Mouse (Mus musculus) hindbrain, embryonic 13.5 days (tissue): ENCODE measurements around the gene Rnf19b. TPM values are rescaled to one million over a fixed set of nuclear protein-coding genes. Genes with fewer than 3 reads are reported as not detected.

Experiments used
- ATAC-seq: fragments of 200-750 bp; cut with Nextera tagmentation; 2 replicates; pipeline ENCODE4 v1.8.0; 2017; ENCODE audit warnings: moderate TSS enrichment; ENCODE audit not compliant: low FRiP score
- H3K27ac ChIP-seq: fragments of 300-500 bp; sonication (generic); 2 replicates; pipeline ENCODE4 v1.5.1; 2015; ENCODE audit warnings: inconsistent platforms, mild to moderate bottlenecking, moderate library complexity
- H3K27me3 ChIP-seq: fragments of 300-500 bp; sonication (generic); 2 replicates; pipeline ENCODE4 v1.6.1; 2015; ENCODE audit warnings: mild to moderate bottlenecking, inconsistent platforms
- H3K36me3 ChIP-seq: fragments of 300-500 bp; sonication (generic); 2 replicates; pipeline ENCODE4 v1.6.1; 2015; ENCODE audit warnings: mild to moderate bottlenecking, inconsistent platforms
- H3K4me1 ChIP-seq: fragments of 300-500 bp; sonication (generic); replicated peaks from 2 replicates; pipeline ENCODE4 v1.6.1; 2015; ENCODE audit warnings: inconsistent platforms
- H3K4me2 ChIP-seq: fragments of 300-500 bp; sonication (generic); 2 replicates; pipeline ENCODE4 v1.6.1; 2015; ENCODE audit warnings: inconsistent platforms, mild to moderate bottlenecking, moderate library complexity
- H3K4me3 ChIP-seq: fragments of 300-500 bp; sonication (generic); 2 replicates; pipeline ENCODE4 v1.5.1; 2015; ENCODE audit warnings: mild to moderate bottlenecking, inconsistent platforms
- H3K9ac ChIP-seq: fragments of 300-500 bp; sonication (generic); 2 replicates; pipeline ENCODE4 v1.6.1; 2015; ENCODE audit warnings: mild to moderate bottlenecking, inconsistent platforms
- H3K9me3 ChIP-seq: fragments of 300-500 bp; sonication (generic); 2 replicates; pipeline ENCODE4 v1.6.1; 2016; ENCODE audit warnings: inconsistent platforms
- WGBS: fragments of 180-500 bp; shearing (Covaris S2); methylation state at CpG from one replicate; pipeline ENCODE4 v1.1.7; 2015; 5-methylcytosine and 5-hydroxymethylcytosine counted together
- polyA plus RNA-seq: library from polyadenylated mRNA; unstranded; fragments of >200 nt; fragmentation: Nextera tagmentation; extraction: Ambion mirVana; gene quantifications from 2 replicates; pipeline ENCODE4 v1.2.1, GENCODE M21; 2015

Rnf19b gene
- polyA plus RNA-seq, 1 experiment from 2014 or later: 25.3 TPM

- Histone ChIP-seq H3K27me3 (peaks cover 44% of the 10 kb centered on the region), H3K4me2 (peak overlapping the region; percentile 77), H3K27ac (peak overlapping the region; percentile 99), H3K4me1 (peaks cover 21% of the 10 kb centered on the region), H3K9ac (peak overlapping the region; percentile 74), H3K36me3 (no peaks in the 10 kb centered on the region), H3K9me3 (no peaks in the 10 kb centered on the region), H3K4me3 (peak overlapping the region; percentile 48)
- 17% methylated on average over 15 of the region's 15 CpGs for WGBS
- ATAC-seq: no peak
Measured at GRCm38 (mm10) chr4:129047721-129048421, 10.2 kb upstream of the Rnf19b start.

DNA sequence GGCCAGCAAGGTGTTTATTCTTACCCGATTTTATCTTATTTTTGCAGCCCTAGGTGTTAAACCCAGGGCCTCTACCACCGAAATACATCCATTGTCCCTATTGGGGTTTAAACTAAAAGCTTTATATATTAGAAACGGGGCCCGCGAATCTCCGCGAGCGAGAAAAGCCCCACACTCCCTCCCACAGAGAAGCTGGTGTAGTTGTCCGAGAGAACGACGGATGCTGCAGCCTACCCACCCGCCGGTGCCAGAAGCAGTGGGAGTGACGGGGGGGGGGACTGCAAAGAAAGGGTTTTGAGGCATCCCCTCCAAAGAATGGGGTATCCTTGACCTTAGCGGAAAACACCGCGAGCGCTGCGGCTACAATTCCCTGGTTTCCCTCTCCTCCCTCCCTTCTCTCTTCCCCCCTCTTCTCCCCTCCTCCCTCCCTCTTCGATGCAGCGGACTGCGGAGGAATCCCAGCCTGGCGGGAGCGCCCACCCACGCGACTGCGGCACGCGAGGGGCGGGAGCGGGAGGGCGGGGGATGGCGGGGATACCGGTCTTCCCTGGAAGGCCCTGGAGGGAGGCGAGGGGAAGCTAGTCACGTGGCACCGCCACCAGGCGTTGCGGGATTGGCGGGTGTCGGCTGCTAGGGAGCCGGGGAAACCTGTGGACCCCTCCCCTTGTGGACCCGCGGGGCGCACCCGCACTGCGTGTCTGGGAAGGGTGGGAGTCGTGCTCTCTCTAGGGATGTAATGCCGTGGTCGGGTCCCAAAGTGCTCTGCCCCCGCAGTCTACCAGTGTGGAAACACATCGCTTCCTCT is 9.4 kb upstream of the Rnf19b start:
- Histone ChIP-seq H3K4me1 (peaks cover 21% of the 10 kb centered on the region), H3K9me3 (no peaks in the 10 kb centered on the region), H3K9ac (peak overlapping the region; percentile 74), H3K4me2 (peak overlapping the region; percentile 77), H3K27me3 (peaks cover 45% of the 10 kb centered on the region), H3K27ac (peak overlapping the region; percentile 99), H3K36me3 (no peaks in the 10 kb centered on the region), H3K4me3 (peak overlapping the region; percentile 48)
- 0% methylated on average over 47 of the region's 52 CpGs for WGBS
- peak; percentile 95 for ATAC-seq

DNA sequence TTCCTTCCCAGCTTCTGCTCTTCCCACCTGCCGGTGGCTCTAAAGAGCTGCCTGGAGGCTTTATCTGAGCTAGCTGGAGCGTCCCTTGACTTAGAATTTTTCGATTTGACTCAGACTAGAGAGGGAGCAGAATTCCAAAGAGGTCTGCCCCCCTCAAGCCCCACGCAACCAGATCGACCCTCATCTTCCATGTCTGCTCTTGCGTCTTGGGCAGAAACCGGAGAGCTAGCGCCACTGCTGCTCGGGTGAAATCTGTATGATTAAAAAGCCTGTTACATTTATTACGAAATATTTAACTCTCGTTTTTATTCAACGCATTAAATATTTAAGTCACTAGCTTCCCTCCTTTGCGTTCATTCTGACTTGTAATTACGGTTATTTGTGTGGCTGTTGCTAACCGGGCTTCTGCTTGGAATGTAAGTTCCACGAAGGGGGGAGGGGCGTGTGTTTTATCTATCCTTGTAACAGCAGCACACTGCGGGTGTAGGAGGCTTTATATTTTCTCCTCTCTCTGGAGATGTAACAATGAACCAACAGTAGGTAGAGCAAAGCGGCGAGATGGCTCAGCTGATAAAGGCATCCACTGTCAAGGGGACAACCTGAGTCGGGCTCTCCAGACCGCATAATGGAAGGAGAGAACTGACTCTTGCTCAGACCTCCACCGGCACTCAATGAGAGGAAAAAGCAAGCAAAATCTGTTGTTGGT is 8.6 kb upstream of the Rnf19b start:
- Histone ChIP-seq H3K9me3 (no peaks in the 10 kb centered on the region), H3K27ac (peak overlapping the region; percentile 99), H3K36me3 (no peaks in the 10 kb centered on the region), H3K4me2 (peak overlapping the region; percentile 77), H3K9ac (peak overlapping the region; percentile 74), H3K4me1 (peaks cover 21% of the 10 kb centered on the region), H3K27me3 (peaks cover 44% of the 10 kb centered on the region), H3K4me3 (peak overlapping the region; percentile 48)
- 5% methylated on average over 23 of the region's 23 CpGs for WGBS
- peak; percentile 62 for ATAC-seq

- no peaks in the 10 kb centered on the region for H3K36me3 ChIP-seq
- H3K4me2 ChIP-seq: no peak overlapping the region
- no peak overlapping the region for H3K4me3 ChIP-seq
- peaks cover 21% of the 10 kb centered on the region for H3K4me1 ChIP-seq
- no peaks in the 10 kb centered on the region for H3K9me3 ChIP-seq
- ATAC-seq: no peak
- 75% methylated on average over 4 of the region's 4 CpGs for WGBS
- no peak overlapping the region for H3K9ac ChIP-seq
- peaks cover 38% of the 10 kb centered on the region for H3K27me3 ChIP-seq
- H3K27ac ChIP-seq: peak overlapping the region; percentile 99
Measured at GRCm38 (mm10) chr4:129050365-129050764, 7.7 kb upstream of the Rnf19b start.

- Histone ChIP-seq H3K27me3 (peaks cover 36% of the 10 kb centered on the region), H3K9ac (no peak overlapping the region), H3K4me3 (no peak overlapping the region), H3K4me1 (peaks cover 21% of the 10 kb centered on the region), H3K36me3 (no peaks in the 10 kb centered on the region), H3K27ac (peak overlapping the region; percentile 99; the same call in 1 of the 2 replicates), H3K4me2 (no peak overlapping the region), H3K9me3 (no peaks in the 10 kb centered on the region)
- 81% methylated on average over 6 of the region's 6 CpGs for WGBS
- ATAC-seq: no peak
Measured at GRCm38 (mm10) chr4:129050901-129051417, 7.1 kb upstream of the Rnf19b start.

DNA sequence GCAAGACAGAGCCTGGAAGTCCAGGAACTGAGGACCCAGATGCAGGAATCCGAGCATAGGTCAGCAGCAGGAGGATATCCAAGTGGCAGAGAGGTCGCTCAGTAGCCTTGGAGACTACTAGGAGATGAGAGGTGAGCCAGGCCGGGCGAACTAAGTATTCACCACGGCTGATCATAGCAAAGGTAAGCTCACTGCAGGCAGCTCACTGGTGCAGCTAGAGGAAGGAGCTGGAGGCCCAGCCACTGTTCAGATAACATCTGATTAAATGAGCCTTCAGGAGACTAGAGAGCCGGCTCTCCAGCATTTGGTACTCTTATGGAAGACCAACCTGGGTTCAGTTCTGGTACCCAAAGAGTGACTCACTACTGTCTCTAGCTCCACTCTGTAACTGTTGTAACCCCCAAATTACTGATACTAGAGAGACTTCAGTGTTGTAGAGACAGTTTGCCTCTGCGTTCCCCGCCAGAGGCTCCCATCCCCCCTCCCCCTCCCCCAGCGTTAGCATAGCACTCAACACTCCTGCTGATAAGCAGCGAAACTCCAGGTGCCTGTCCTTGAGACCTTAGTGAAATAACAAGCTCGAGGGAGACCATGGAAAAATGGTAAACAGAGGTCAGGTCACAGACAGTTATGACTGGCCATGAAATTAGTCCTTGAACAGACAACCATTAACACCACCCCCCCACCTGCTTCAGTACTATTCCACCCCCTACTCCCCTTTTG is 6.4 kb upstream of the Rnf19b start:
- no peak overlapping the region for H3K4me2 ChIP-seq
- H3K27me3 ChIP-seq: peaks cover 30% of the 10 kb centered on the region
- no peak for ATAC-seq
- H3K4me1 ChIP-seq: peaks cover 21% of the 10 kb centered on the region
- H3K9ac ChIP-seq: no peak overlapping the region
- no peak overlapping the region for H3K27ac ChIP-seq
- H3K9me3 ChIP-seq: no peaks in the 10 kb centered on the region
- H3K36me3 ChIP-seq: no peaks in the 10 kb centered on the region
- WGBS: 38% methylated on average over 11 of the region's 11 CpGs
- no peak overlapping the region for H3K4me3 ChIP-seq

DNA sequence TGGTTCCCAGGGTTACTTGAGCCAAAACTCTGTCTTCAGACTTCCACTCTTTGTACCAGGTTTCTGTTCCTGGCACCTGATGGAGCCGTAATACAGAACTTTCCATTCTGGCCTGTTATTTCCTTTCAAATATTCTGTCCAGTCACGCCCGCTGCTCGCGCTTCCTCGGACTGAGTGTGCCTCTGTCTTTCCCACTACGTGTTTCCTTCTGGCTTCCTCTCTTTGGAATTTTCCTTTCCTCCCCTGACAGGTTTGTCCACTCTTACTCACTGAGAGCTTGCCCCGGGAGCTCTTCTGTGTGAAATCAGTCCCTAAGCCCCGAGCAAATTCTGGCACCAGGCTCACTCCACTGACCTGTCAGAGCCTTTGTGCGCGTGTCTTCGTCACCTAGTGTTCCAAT is 3.3 kb upstream of the Rnf19b start:
- 91% methylated on average over 12 of the region's 12 CpGs for WGBS
- no peaks in the 10 kb centered on the region for H3K36me3 ChIP-seq
- ATAC-seq: no peak
- no peak overlapping the region for H3K4me3 ChIP-seq
- no peak overlapping the region for H3K4me2 ChIP-seq
- no peak overlapping the region for H3K27ac ChIP-seq
- no peak overlapping the region for H3K9ac ChIP-seq
- H3K4me1 ChIP-seq: peaks cover 20% of the 10 kb centered on the region
- H3K27me3 ChIP-seq: peaks cover 18% of the 10 kb centered on the region
- no peaks in the 10 kb centered on the region for H3K9me3 ChIP-seq

GRCm38 (mm10) chr4:129055562-129055961 is 2.5 kb upstream of the Rnf19b start:
- WGBS: 87% methylated on average over 5 of the region's 5 CpGs
- peaks cover 17% of the 10 kb centered on the region for H3K27me3 ChIP-seq
- no peaks in the 10 kb centered on the region for H3K36me3 ChIP-seq

GRCm38 (mm10) chr4:129057533-129058206 is 401 bp upstream of the Rnf19b start:
- Histone ChIP-seq H3K4me3 (peak overlapping the region; percentile 87), H3K27ac (peak overlapping the region; percentile 95), H3K9me3 (no peaks in the 10 kb centered on the region), H3K36me3 (no peaks in the 10 kb centered on the region), H3K27me3 (0 out of 2 replicates have a peak, but pooled peaks cover 3% of the 10 kb centered on the region), H3K9ac (peak overlapping the region; percentile 96), H3K4me2 (peak overlapping the region; percentile 98), H3K4me1 (peaks cover 34% of the 10 kb centered on the region)
- peak; percentile 95 for ATAC-seq
- WGBS: 5% methylated on average over 30 of the region's 44 CpGs

More at GRCm38 (mm10) chr4:129055562-129055961, 2.5 kb upstream of the Rnf19b start:
- no peak overlapping the region for H3K4me2 ChIP-seq
- no peak overlapping the region for H3K4me3 ChIP-seq
- no peak for ATAC-seq
- H3K9me3 ChIP-seq: no peaks in the 10 kb centered on the region
- H3K9ac ChIP-seq: no peak overlapping the region
- no peak overlapping the region for H3K27ac ChIP-seq
- H3K4me1 ChIP-seq: peaks cover 20% of the 10 kb centered on the region

DNA sequence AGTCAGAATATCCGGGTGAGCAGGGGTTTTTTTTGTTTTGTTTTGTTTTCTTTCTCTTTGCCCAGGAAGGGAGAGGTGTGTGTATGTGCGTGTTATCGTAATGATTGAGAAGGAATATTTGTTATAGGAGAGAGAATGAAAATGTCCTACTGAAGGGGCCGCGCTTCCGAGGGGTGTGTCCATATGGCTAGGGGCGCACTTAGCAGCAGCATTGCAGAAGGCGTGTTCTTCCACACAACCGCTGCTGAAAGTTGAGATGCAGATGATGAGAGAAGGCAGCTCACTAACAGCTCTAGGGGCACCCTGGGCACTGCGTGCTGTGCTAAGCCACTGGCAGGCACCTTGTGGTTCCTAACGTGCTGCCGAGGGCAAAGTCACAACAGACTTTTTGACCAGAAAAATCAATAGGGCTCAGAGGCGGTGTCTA is 1.1 kb downstream of the Rnf19b start:
- Histone ChIP-seq H3K36me3 (no peaks in the 10 kb centered on the region), H3K27me3 (no peaks in the 10 kb centered on the region), H3K9ac (peak overlapping the region; percentile 96), H3K9me3 (no peaks in the 10 kb centered on the region), H3K4me3 (peak overlapping the region; percentile 87), H3K27ac (peak overlapping the region; percentile 95; the same call in 1 of the 2 replicates), H3K4me1 (peaks cover 39% of the 10 kb centered on the region), H3K4me2 (peak overlapping the region; percentile 98)
- 3% methylated on average over 13 of the region's 13 CpGs for WGBS
- no peak for ATAC-seq

GRCm38 (mm10) chr4:129059922-129060321 is 1.9 kb downstream of the Rnf19b start:
- Histone ChIP-seq H3K27ac (no peak overlapping the region), H3K36me3 (no peaks in the 10 kb centered on the region), H3K9me3 (no peaks in the 10 kb centered on the region), H3K4me1 (peaks cover 39% of the 10 kb centered on the region), H3K4me2 (peak overlapping the region; percentile 98), H3K4me3 (peak overlapping the region; percentile 87), H3K9ac (peak overlapping the region; percentile 96), H3K27me3 (no peaks in the 10 kb centered on the region)
- no peak for ATAC-seq
- WGBS: 61% methylated on average over 4 of the region's 4 CpGs
